Mouse (Mus musculus): ENCODE results near the gene Gm9837.
A peak's percentile ranks its signal among the peaks of the same experiment; 100 is the strongest.

The Gm9837 gene

DNA sequence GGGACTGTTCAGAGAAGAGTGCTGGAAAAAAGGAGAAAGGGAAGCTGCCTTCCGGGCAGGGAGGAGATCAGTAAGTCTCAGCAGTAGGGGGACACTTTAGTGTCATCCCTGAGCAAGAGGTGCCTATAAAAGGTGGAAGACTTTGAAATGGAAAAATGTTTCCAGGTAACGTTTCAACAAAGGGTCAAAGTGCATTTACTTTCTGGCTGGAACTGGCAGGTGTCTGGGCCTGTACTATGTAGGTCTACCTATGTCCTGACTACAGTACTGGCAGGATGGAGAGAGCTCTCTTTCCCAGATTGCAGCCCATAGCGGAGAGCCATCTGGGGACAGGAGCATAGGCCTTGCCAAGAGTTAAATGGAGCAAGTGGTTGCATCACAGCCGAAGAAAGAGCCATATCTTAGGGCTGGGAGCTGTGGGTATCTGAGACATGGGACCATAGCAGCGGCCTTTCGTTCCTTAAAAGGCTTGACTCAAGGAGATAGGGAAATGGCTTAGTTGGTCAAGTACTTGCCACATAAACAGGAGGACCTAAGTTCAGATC lies 44.5 kb downstream of the Gm9837 start:
- DNase-seq (ENCODE audit: low read depth, low spot score), result no peak

DNA sequence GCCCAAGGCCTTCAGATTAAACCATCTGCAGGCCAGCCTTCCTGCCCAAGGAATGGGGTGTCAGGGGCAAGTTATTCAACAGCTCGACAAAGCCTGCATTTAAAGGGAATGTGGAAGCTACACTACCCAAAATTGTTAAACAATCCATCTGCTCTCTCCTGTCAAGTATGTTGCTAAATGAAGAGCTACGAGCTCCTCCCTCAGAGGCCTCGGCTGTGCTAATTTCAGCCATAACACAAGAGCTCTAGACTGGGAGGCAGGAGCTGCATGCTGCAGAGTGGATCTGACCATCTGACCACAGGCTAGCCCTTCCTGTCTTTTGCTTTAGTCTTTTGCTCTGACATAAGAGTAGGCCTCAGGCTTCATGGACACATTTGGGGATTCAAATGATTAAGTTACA lies 45.0 kb downstream of the Gm9837 start:
- DNase-seq (ENCODE audit: low read depth, low spot score), result no peak

DNA sequence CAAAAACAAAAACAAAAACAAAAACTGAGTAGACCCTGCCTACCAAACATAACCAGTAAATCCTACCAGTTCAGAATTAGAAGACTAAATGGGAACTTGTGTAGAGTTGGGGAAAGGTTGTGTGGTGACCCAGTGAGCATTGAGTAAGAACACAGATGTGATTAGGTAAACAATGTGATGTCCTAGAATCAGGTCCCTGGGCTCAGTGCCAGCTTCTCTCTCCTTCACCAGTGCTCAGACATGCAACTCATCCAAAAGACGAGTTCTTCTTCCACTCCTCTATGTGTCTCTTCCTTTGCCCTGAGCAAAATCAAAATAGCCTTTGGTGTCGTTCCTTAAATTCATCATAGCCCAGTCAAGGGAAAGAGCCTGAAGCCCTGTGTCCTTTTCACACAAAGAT lies 45.5 kb downstream of the Gm9837 start:
- peak; percentile 25 for DNase-seq (ENCODE audit: low read depth, low spot score)

DNA sequence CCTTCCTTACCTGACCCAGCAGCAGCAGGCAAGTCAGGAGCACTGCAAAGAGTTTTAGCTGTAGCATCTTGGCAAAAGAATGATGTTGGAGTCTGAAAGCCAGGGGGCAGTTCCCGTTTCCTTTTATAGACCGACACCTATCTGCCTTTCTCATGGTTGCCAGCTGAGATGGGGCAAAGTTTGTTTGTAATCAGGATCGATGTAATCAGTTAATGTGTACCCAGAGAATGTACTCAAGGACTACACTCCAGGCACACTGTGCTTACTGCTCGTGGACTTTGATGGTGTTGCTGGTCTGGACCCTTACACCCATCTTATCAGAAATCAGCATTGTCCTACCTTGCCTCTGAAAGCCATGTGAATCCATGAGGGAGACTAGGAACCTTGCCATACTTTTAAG lies 47.2 kb downstream of the Gm9837 start, which contains the start of gene Leap2:
Leap2 (minus strand) TSS at position 135 of the 400 bp plus-strand sequence.
- DNase-seq (ENCODE audit: low read depth, low spot score), result no peak

Measured in 3T3-L1 (cell line).